Mouse (Mus musculus) E14TG2a.4 (cell line): ENCODE results near the gene Spop.

ENCODE experiments used
- CTCF ChIP-seq: conservative IDR thresholded peaks from 2 replicates; pipeline ENCODE4 v1.5.1; 2014; ENCODE audit warnings: low read length
- POU5F1 ChIP-seq: IDR thresholded peaks from 2 replicates; pipeline ENCODE4 v1.6.1; 2014; ENCODE audit warnings: low read length, borderline replicate concordance

GRCm38 (mm10) chr11:95492256-95492655 is 78.4 kb downstream of the Spop start:
- TF ChIP-seq CTCF = no peak
- TF ChIP-seq POU5F1 = no peak
